Mouse (Mus musculus): ENCODE measurements at regions not wholly inside any gene's neighbourhood (a gene's known extent, or its start where the extent isn't known, plus 50 kb on each side); places are given as distances from the start of the nearest gene placed in this dataset.

DNA sequence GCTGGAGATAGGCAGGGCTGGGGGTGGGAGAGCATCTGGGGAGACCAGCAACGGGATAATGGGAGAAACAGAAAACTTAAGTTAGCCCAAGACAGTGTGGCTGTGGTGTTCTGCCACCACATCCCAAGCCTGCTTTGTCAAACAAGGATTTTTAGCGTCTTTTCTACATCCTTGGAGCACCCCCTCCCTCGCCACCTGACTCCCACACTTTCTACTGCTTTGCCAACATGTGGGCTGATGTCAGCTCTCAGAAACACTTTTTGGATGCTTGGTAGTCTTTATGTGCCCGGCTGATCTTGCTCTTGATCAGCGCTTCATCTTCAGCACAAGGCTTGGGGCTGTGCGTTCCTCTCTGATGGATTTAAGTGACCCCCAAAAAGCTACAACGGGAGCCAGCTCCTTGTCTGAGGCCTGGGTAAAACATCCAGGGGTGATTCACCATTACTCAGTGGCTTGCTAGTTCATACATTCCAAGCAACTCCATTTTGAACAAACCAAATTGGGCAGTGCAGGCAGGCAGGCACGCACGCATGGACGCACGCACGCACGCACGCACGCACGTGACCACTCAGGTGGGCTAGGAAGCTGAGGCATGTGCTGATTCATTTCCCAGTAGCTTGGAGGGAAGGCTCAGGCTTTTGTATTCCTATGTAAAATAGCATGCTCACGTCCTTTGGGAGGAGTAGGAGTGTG is 260.6 kb upstream of the Gm10131 start:
- no peaks in the 10 kb centered on the region for H3K27me3 ChIP-seq (ENCODE audit: control insufficient read depth in 1 of 2, insufficient read depth in 2 of 2, low read length in 2 of 2)
- no peak for DNase-seq (ENCODE audit: low read depth, low spot score)
- no peaks in the 10 kb centered on the region for H3K9me3 ChIP-seq (replicated peaks; ENCODE audit: insufficient read depth, low read length)
- H3K4me3 ChIP-seq (ENCODE audit: control insufficient read depth in 1 of 2, insufficient read depth in 1 of 2, low read depth in 2 of 2, low read length in 2 of 2), result no peak overlapping the region
- no peaks in the 10 kb centered on the region for H3K36me3 ChIP-seq (ENCODE audit: control insufficient read depth in 1 of 2, insufficient read depth in 2 of 2, low read length in 2 of 2)
- no peak overlapping the region for H3K27ac ChIP-seq (ENCODE audit: control insufficient read depth, low read depth, low read length)
- no peaks in the 10 kb centered on the region for H3K79me2 ChIP-seq (ENCODE audit: control insufficient read depth, insufficient read depth, low read length, poor library complexity)
- no peaks in the 10 kb centered on the region for H3K4me1 ChIP-seq (ENCODE audit: control insufficient read depth in 1 of 2, insufficient read depth in 2 of 2, low read length in 2 of 2)
- TF ChIP-seq TAL1 (IDR thresholded peaks at IDR 0.05; ENCODE audit: low read length), result no peak
- TF ChIP-seq SIN3A (IDR thresholded peaks at IDR 0.05; ENCODE audit: low read length), result no peak
- no peak for TF ChIP-seq MYC (IDR thresholded peaks at IDR 0.05; ENCODE audit: low read depth, low read length)
- no peak for TF ChIP-seq RAD21 (IDR thresholded peaks at IDR 0.05; ENCODE audit: low read depth, low read length)
- TF ChIP-seq SMC3 (IDR thresholded peaks at IDR 0.05; ENCODE audit: low read depth, low read length), result no peak
- no peak for TF ChIP-seq TBP (IDR thresholded peaks at IDR 0.05; ENCODE audit: low read depth, low read length)
- TF ChIP-seq NRF1 (IDR thresholded peaks at IDR 0.05; ENCODE audit: insufficient read depth, low read depth, low read length, poor library complexity, severe bottlenecking), result no peak
- TF ChIP-seq MEF2A (IDR thresholded peaks at IDR 0.05; ENCODE audit: extremely low read depth, insufficient replicate concordance, low read depth, low read length, poor library complexity, severe bottlenecking), result no peak
- no peak for TF ChIP-seq GATA1 (IDR thresholded peaks at IDR 0.05; ENCODE audit: low read depth, low read length)
- no peak for TF ChIP-seq KAT2A (conservative IDR thresholded peaks at IDR 0.05; ENCODE audit: low read depth, low read length)
- H3K9ac ChIP-seq (ENCODE audit: control insufficient read depth, low read depth, low read length, poor library complexity, severe bottlenecking), result no peak overlapping the region

DNA sequence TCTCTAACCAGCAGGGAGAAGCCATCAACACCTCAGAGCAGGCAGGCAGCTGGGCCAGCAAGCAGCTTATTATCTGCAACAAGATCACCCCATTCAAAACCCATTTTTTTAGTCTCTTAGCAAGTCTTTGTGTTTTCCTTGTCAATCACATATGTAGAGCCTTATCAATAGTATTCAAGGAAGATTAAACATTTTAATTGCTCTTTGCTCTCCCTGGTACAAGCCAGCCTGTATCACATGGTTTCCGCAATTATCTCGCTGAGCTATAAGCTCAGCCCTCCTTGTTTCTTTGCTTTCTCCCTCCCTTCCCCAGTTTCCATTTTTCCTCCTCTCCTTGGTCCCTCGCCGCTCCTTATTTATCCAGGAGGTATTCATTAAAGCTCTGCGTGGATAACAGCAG is 259.9 kb upstream of the Gm10131 start:
- Histone ChIP-seq H3K4me3 (ENCODE audit: control insufficient read depth in 1 of 2, insufficient read depth in 1 of 2, low read depth in 2 of 2, low read length in 2 of 2) (no peak overlapping the region), H3K4me1 (ENCODE audit: control insufficient read depth in 1 of 2, insufficient read depth in 2 of 2, low read length in 2 of 2) (no peaks in the 10 kb centered on the region), H3K27ac (ENCODE audit: control insufficient read depth, low read depth, low read length) (no peak overlapping the region), H3K79me2 (ENCODE audit: control insufficient read depth, insufficient read depth, low read length, poor library complexity) (no peaks in the 10 kb centered on the region), H3K36me3 (ENCODE audit: control insufficient read depth in 1 of 2, insufficient read depth in 2 of 2, low read length in 2 of 2) (no peaks in the 10 kb centered on the region), H3K9ac (ENCODE audit: control insufficient read depth, low read depth, low read length, poor library complexity, severe bottlenecking) (no peak overlapping the region), H3K9me3 (replicated peaks; ENCODE audit: insufficient read depth, low read length) (no peaks in the 10 kb centered on the region), H3K27me3 (ENCODE audit: control insufficient read depth in 1 of 2, insufficient read depth in 2 of 2, low read length in 2 of 2) (no peaks in the 10 kb centered on the region)
- TF ChIP-seq MEF2A (IDR thresholded peaks at IDR 0.05; ENCODE audit: extremely low read depth, insufficient replicate concordance, low read depth, low read length, poor library complexity, severe bottlenecking) (no peak), SIN3A (IDR thresholded peaks at IDR 0.05; ENCODE audit: low read length) (no peak), GATA1 (IDR thresholded peaks at IDR 0.05; ENCODE audit: low read depth, low read length) (no peak), USF2 (IDR thresholded peaks at IDR 0.05; ENCODE audit: borderline replicate concordance in 1 of 2, insufficient read depth in 1 of 2, low read depth in 1 of 2, low read length in 2 of 2) (no peak), EP300 (IDR thresholded peaks at IDR 0.05; ENCODE audit: low read depth in 1 of 2, low read length in 2 of 2) (no peak), E2F4 (IDR thresholded peaks at IDR 0.05; ENCODE audit: borderline replicate concordance, low read depth, low read length) (no peak), POLR2AphosphoS2 (IDR thresholded peaks at IDR 0.05; ENCODE audit: low read length) (no peak), ZC3H11A (IDR thresholded peaks at IDR 0.05; ENCODE audit: low read depth, low read length) (no peak), BHLHE40 (IDR thresholded peaks at IDR 0.05; ENCODE audit: borderline replicate concordance, low read depth, low read length) (no peak), TAL1 (IDR thresholded peaks at IDR 0.05; ENCODE audit: low read length) (no peak), USF1 (IDR thresholded peaks at IDR 0.05; ENCODE audit: low read depth, low read length) (no peak), TBP (IDR thresholded peaks at IDR 0.05; ENCODE audit: low read depth, low read length) (no peak), KAT2A (conservative IDR thresholded peaks at IDR 0.05; ENCODE audit: low read depth, low read length) (no peak), CHD2 (IDR thresholded peaks at IDR 0.05; ENCODE audit: low read length) (no peak), MYC (IDR thresholded peaks at IDR 0.05; ENCODE audit: low read depth, low read length) (no peak), MAX (IDR thresholded peaks at IDR 0.05; ENCODE audit: low read length) (no peak), ZKSCAN1 (IDR thresholded peaks at IDR 0.05; ENCODE audit: low read depth, low read length) (no peak), ETS1 (IDR thresholded peaks at IDR 0.05; ENCODE audit: low read depth, low read length) (no peak)
- DNase-seq (ENCODE audit: low read depth, low spot score), result no peak

Data from MEL (cell line).